Mouse (Mus musculus) B cell, adult 62 days (primary cell): Measurements from ENCODE around the gene Klrb1b. TPM values are rescaled to one million over a fixed set of nuclear protein-coding genes. Genes with fewer than 3 reads are reported as not detected.

ENCODE experiments used
- total RNA-seq: library from RNA; stranded (reverse); gene quantifications from 4 replicates; pipeline ENCODE4 v1.2.4, GENCODE M21; 2023

Klrb1b gene
- total RNA-seq: 0.63 to 2.4 TPM (median 0.74 TPM) in 4 replicates

DNA sequence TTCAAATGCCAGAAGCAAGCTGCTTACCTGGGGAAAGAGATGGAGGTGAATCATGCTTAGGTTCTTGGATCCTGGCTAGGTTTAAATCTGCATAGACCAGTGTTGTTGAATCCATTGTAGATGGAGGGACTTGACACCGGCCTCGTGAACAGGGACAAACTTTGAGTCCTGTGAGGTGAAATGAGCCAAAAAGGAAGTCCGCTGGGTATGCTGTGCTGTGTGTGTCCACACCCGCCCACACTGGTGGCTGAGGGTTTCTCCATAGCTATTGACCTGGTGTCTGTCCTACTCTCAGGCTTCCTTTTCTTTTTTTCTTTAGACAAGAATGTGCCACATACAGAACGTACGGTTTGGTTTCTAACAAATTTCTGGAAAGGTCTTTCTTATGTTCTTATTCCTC is at the start of gene Klrb1b, which contains the start of gene Gm44511:
Gene Klrb1b (minus strand): TSS at position 200 of the 400 bp plus-strand sequence.
Gene Gm44511 (minus strand): TSS at position 184 of the 400 bp plus-strand sequence.

DNA sequence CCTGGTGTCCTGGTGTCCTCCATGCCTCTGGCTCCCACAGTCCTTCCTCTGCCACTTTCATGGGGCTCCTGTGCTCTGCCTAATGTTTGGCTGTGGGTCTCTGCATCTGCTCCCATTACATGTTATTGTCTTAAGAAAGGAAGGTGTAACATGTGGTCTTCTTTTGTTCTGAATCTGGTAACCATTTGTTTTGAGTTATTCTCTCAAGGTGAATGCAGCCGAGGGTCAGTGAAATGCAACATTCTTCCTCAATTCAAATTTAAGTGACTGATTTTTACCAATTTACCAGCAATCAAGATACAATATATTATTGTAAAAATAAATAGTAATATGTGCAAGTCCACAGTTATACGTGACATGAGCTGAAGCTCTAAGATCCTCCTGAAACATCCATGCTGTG is 37.0 kb downstream of the Klrb1b start, which contains the start of gene Klrb1c:
Gene Klrb1c (minus strand): TSS at position 101 of the 400 bp plus-strand sequence.

Other genes with a start within 250 kb of the Klrb1b start
- gene A2ml1, start 244.7 kb downstream of the Klrb1b start, total RNA-seq: not detected in 4 replicates
- 0.44 to 1.4 TPM in 2 of 4 replicates, not detected in the others for gene Klrb1a, start 202.8 kb downstream of the Klrb1b start, total RNA-seq
- 142 to 160 TPM (median 148 TPM) in 4 replicates for gene Clec2h, start 163.9 kb downstream of the Klrb1b start, total RNA-seq
- 0.78 to 1.2 TPM in 2 of 4 replicates, not detected in the others for gene Klrb1, start 103.3 kb downstream of the Klrb1b start, total RNA-seq
- 0.86 to 1.7 TPM (median 0.91 TPM) in 4 replicates for gene Klrb1c, start 37.1 kb downstream of the Klrb1b start, total RNA-seq
- not detected in 4 replicates for gene Gm44511, start within 50 bp of the Klrb1b start, total RNA-seq
- gene Clec2i, start 61.3 kb upstream of the Klrb1b start, total RNA-seq: 57.3 to 68.0 TPM (median 63.4 TPM) in 4 replicates
- 77.5 to 80.6 TPM (median 79.9 TPM) in 4 replicates for gene BC035044, start 64.8 kb upstream of the Klrb1b start, total RNA-seq
- 6.9 to 13.2 TPM (median 10.2 TPM) in 4 replicates for gene Clec2g, start 108.0 kb upstream of the Klrb1b start, total RNA-seq
- 5.7 to 8.1 TPM (median 6.8 TPM) in 4 replicates for gene Klrb1f, start 219.6 kb upstream of the Klrb1b start, total RNA-seq